Mouse (Mus musculus) stomach, postnatal 0 days (tissue): Measurements from ENCODE around the gene Etv1. TPM values are rescaled to one million over a fixed set of nuclear protein-coding genes. Genes with fewer than 3 reads are reported as not detected.
A peak's percentile ranks its signal among the peaks of the same experiment; 100 is the strongest.

ENCODE experiments used
- ATAC-seq: fragments of 200-750 bp; cut with Nextera tagmentation; 2 replicates; pipeline ENCODE4 v1.8.0; 2017; ENCODE audit not compliant: low FRiP score, low TSS enrichment
- DNase-seq: peaks from one replicate; pipeline ENCODE4 v3.0.0-alpha.2; 2016; ENCODE audit warnings: low spot score
- H3K27ac ChIP-seq: fragments of 300-500 bp; sonication (generic); replicated peaks from 2 replicates; pipeline ENCODE4 v1.5.1; 2014; ENCODE audit warnings: mild to moderate bottlenecking, control low read depth
- H3K27me3 ChIP-seq: fragments of 300-500 bp; sonication (generic); 2 replicates; pipeline ENCODE4 v1.6.1; 2014; ENCODE audit warnings: low read length; ENCODE audit not compliant: control insufficient read depth, insufficient read depth
- H3K36me3 ChIP-seq: fragments of 300-500 bp; sonication (generic); 2 replicates; pipeline ENCODE4 v1.6.1; 2014; ENCODE audit warnings: low read length, mixed read lengths; ENCODE audit not compliant: control insufficient read depth, insufficient read depth
- H3K4me1 ChIP-seq: fragments of 300-500 bp; sonication (generic); replicated peaks from 2 replicates; pipeline ENCODE4 v1.6.1; 2014; ENCODE audit warnings: antibody characterized with exemption; ENCODE audit not compliant: control insufficient read depth, insufficient read depth
- H3K4me2 ChIP-seq: fragments of 300-500 bp; sonication (generic); replicated peaks from 2 replicates; pipeline ENCODE4 v1.6.1; 2014; ENCODE audit warnings: low read depth, mild to moderate bottlenecking, control low read depth, moderate library complexity
- H3K4me3 ChIP-seq: fragments of 300-500 bp; sonication (generic); 2 replicates; pipeline ENCODE4 v1.5.1; 2014; ENCODE audit warnings: low read depth, low read length, control low read depth
- H3K9ac ChIP-seq: fragments of 300-500 bp; sonication (generic); 2 replicates; pipeline ENCODE4 v1.6.1; 2014; ENCODE audit warnings: mild to moderate bottlenecking, low read length, control low read depth, mixed read lengths
- H3K9me3 ChIP-seq: fragments of 300-500 bp; sonication (generic); 2 replicates; pipeline ENCODE4 v1.6.1; 2016; ENCODE audit warnings: low read length; ENCODE audit not compliant: control insufficient read depth
- CTCF ChIP-seq: IDR thresholded peaks from 2 replicates; pipeline ENCODE4 v1.5.1; 2016; ENCODE audit warnings: antibody characterized with exemption, low read depth, mild to moderate bottlenecking, moderate library complexity
- EP300 ChIP-seq: optimal IDR thresholded peaks from 2 replicates; pipeline ENCODE3; 2016; ENCODE audit warnings: antibody characterized with exemption
- WGBS: fragments of 180-500 bp; shearing (Covaris S2); extraction: QIAGEN DNeasy Blood & Tissue Kit; methylation state at CpG from one replicate; pipeline ENCODE4 v1.1.7; 2014; 5-methylcytosine and 5-hydroxymethylcytosine counted together
- polyA plus RNA-seq: library from polyadenylated mRNA; unstranded; fragments of >200 nt; fragmentation: Nextera tagmentation; extraction: Ambion mirVana; gene quantifications from 2 replicates; pipeline ENCODE4 v1.2.1, GENCODE M21; 2015

Etv1 gene
- polyA plus RNA-seq, 1 experiment from 2014 or later: 20.9 TPM

DNA sequence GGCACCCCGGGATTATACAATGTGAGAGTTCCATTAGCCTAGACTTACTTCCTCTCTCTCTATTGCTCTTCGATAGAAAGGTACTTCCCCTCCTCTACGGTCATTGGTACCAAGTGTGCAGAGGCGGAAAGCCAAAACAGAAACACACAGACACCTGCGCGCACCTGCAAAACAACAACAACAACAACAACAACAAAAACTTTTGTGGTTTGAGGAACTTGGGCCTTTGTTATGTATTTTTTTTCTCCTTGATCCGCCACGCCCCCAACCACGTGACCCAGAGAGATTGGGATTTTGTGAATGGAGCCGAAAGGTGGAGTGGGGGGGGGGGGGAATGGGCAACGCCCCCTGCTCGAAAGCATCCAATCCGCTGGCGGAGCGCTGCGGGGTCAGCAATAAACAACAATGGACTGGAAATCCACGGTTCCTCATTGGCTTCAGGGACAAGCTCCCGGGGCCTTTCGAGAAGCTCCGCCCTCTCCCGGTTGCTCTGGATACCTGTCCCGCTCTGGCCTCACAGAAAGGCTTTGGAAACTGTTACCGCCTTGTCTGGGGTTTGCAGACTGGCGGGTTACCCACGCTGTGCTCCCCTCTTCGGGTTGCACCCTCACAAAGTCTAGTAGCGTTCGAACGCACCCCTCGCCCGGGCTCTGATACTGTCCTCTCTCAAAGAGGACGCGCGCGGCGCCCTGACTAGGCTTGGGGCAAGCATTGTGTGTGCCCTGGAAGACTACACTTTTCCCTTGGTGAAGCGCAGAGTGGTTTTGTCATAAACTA lies 693 bp upstream of the Etv1 start:
- H3K9me3 ChIP-seq: no peaks in the 10 kb centered on the region
- no peak for TF ChIP-seq EP300
- peak; percentile 40; the same call in 1 of the 2 replicates for TF ChIP-seq CTCF
- no peaks in the 10 kb centered on the region for H3K27me3 ChIP-seq
- DNase-seq: peak; percentile 93
- peak overlapping the region; percentile 94 for H3K4me2 ChIP-seq
- H3K9ac ChIP-seq: peak overlapping the region; percentile 64
- peak overlapping the region; percentile 68 for H3K4me3 ChIP-seq
- ATAC-seq: peak; percentile 98
- under 1% methylated on average over 32 of the region's 37 CpGs for WGBS
- H3K27ac ChIP-seq: peak overlapping the region; percentile 94
- no peaks in the 10 kb centered on the region for H3K4me1 ChIP-seq
- no peaks in the 10 kb centered on the region for H3K36me3 ChIP-seq

GRCm38 (mm10) chr12:38780006-38780954 lies 1.1 kb downstream of the Etv1 start:
- Histone ChIP-seq H3K36me3 (no peaks in the 10 kb centered on the region), H3K9me3 (no peaks in the 10 kb centered on the region), H3K27ac (peak overlapping the region; percentile 94), H3K4me3 (peak overlapping the region; percentile 68), H3K4me1 (no peaks in the 10 kb centered on the region), H3K9ac (peak overlapping the region; percentile 64), H3K27me3 (no peaks in the 10 kb centered on the region), H3K4me2 (peak overlapping the region; percentile 94)
- no peak for ATAC-seq
- TF ChIP-seq EP300 (no peak), CTCF (peak; percentile 59)
- DNase-seq: peak; percentile 55
- WGBS: under 1% methylated on average over 33 of the region's 33 CpGs

DNA sequence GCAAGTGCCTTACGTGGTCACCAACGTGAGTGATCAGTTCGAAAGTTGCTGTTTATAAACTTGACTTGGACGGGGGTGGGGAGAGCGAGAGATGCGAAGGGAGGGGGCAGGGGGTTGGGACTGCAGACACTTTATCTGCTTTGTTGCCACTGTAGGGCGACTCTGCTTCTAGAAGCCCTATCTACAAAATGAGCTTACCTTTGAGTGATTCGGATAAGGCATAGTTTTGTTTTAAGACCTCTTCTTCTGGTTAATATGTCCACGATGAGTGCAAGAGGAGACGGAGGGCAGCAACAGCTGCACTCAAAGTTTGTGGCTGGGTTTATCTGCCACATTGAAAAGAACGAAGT lies 1.8 kb downstream of the Etv1 start:
- peak overlapping the region; percentile 47; the same call in 1 of the 2 replicates for H3K9ac ChIP-seq
- peak overlapping the region; percentile 94 for H3K4me2 ChIP-seq
- no peaks in the 10 kb centered on the region for H3K9me3 ChIP-seq
- H3K27me3 ChIP-seq: no peaks in the 10 kb centered on the region
- no peaks in the 10 kb centered on the region for H3K36me3 ChIP-seq
- DNase-seq (no peak), ATAC-seq (no peak)
- WGBS: 3% methylated on average over 11 of the region's 11 CpGs
- peak overlapping the region; percentile 68 for H3K4me3 ChIP-seq
- no peak for TF ChIP-seq EP300
- TF ChIP-seq CTCF: no peak
- no peaks in the 10 kb centered on the region for H3K4me1 ChIP-seq
- H3K27ac ChIP-seq: peak overlapping the region; percentile 37; the same call in 1 of the 2 replicates

- no peak overlapping the region for H3K9ac ChIP-seq
- no peak overlapping the region for H3K27ac ChIP-seq
These were observed 2.5 kb downstream of the Etv1 start for GRCm38 (mm10) chr12:38781686-38782085.

GRCm38 (mm10) chr12:38783291-38783690 lies 4.1 kb downstream of the Etv1 start:
- no peak for ATAC-seq
- no peak for DNase-seq
- H3K27me3 ChIP-seq: no peaks in the 10 kb centered on the region
- no peak overlapping the region for H3K9ac ChIP-seq
- no peak overlapping the region for H3K27ac ChIP-seq
- 73% methylated on average over 1 of the region's 1 CpGs for WGBS
- peak overlapping the region; percentile 18; the same call in 1 of the 2 replicates for H3K4me2 ChIP-seq
- H3K4me3 ChIP-seq: no peak overlapping the region
- H3K9me3 ChIP-seq: no peaks in the 10 kb centered on the region
- H3K36me3 ChIP-seq: no peaks in the 10 kb centered on the region
- no peak for TF ChIP-seq CTCF
- TF ChIP-seq EP300: no peak
- H3K4me1 ChIP-seq: no peaks in the 10 kb centered on the region

More at GRCm38 (mm10) chr12:38781686-38782085, 2.5 kb downstream of the Etv1 start:
- TF ChIP-seq CTCF (no peak), EP300 (no peak)
- peak overlapping the region; percentile 68 for H3K4me3 ChIP-seq
- H3K27me3 ChIP-seq: no peaks in the 10 kb centered on the region
- no peaks in the 10 kb centered on the region for H3K4me1 ChIP-seq
- 39% methylated on average over 6 of the region's 6 CpGs for WGBS
- peak overlapping the region; percentile 94 for H3K4me2 ChIP-seq
- DNase-seq: no peak
- ATAC-seq: no peak
- no peaks in the 10 kb centered on the region for H3K9me3 ChIP-seq
- no peaks in the 10 kb centered on the region for H3K36me3 ChIP-seq
